Mouse (Mus musculus): ENCODE measurements around the gene Zbtb46. TPM values are rescaled to one million over a fixed set of nuclear protein-coding genes. Genes with fewer than 3 reads are reported as not detected.

The Zbtb46 gene
- polyA plus RNA-seq, 1 experiment = 1.6 TPM

DNA sequence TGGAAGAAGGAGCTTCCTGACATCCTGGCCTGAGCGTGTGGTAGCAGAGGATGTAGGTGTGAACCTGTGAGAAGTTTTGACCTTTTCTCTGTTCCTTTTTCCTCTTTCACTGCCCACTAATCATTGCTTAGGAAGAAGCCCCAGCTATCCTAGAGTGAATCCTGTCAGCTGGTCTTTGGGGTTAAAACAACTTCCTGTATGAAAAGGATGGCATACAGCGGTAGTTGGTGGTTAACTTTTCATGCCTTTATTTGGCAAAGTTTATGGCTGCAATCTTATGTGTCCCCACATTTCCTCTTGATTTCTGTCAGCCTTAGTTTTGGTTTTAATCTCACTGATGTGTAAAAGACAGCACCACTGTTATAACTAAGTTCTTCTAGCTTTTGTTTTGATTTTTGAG lies 82.0 kb downstream of the Zbtb46 start:
- DNase-seq (ENCODE audit: low read depth, low spot score) = no peak
- WGBS = 41% methylated on average over 2 of the region's 2 CpGs

- DNase-seq (ENCODE audit: low read depth, low spot score) = peak; percentile 16
- WGBS = 82% methylated on average over 2 of the region's 2 CpGs
Observed at GRCm38 (mm10) chr2:181375787-181376186, 83.4 kb downstream of the Zbtb46 start.

- 91% methylated on average over 5 of the region's 5 CpGs for WGBS
- no peak for DNase-seq (ENCODE audit: low read depth, low spot score)
Observed at GRCm38 (mm10) chr2:181370001-181370400, 89.2 kb downstream of the Zbtb46 start.

DNA sequence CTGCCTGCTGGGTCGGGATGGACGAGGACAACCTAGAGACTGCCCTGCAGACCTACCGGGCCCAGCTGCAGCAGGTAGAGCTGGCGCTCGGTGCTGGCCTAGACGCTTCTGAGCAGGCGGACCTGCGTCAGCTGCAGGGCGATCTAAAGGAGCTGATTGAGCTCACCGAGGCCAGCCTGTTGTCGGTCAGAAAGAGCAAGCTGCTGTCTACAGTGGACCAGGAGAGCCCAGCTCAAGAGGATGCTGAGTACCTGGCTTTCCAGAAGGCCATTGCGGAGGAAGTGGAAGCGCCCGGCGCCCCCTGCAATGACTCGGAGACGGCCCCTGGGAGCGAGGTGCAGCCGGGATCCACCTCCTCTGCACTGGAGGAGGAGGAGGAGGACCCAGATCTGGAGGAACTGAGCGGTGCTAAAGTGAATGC lies 93.6 kb downstream of the Zbtb46 start:
- WGBS = under 1% methylated on average over 20 of the region's 20 CpGs
- peak; percentile 13 for DNase-seq (ENCODE audit: low read depth, low spot score)

GRCm38 (mm10) chr2:181364860-181365596 lies 94.2 kb downstream of the Zbtb46 start, which contains the start of the genes Zgpat and Arfrp1:
TSS of gene Zgpat (plus strand) at chr2:181364928.
TSS of gene Arfrp1 (minus strand) at chr2:181365404.
- WGBS = under 1% methylated on average over 71 of the region's 71 CpGs
- peak; percentile 70 for DNase-seq (ENCODE audit: low read depth, low spot score)

DNA sequence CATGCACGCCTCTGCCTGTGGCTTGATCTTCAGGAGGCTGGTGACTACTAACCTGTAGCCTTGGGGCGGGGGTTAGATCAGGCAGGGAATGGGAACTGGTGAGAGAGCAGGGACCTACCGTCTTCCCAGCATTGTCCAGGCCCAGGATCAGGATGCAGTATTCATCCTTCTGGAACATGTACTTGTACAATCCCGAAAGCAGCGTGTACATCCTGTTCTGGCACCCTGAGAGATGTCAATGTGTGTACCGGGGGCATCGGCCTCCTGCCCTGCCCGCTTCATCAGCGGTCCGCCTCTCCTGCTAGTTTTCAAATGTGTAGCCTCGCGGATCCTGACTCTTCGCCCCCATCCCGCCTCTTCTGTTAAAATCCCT lies 94.8 kb downstream of the Zbtb46 start:
- no peak for DNase-seq (ENCODE audit: low read depth, low spot score)
- WGBS = 4% methylated on average over 14 of the region's 14 CpGs

DNA sequence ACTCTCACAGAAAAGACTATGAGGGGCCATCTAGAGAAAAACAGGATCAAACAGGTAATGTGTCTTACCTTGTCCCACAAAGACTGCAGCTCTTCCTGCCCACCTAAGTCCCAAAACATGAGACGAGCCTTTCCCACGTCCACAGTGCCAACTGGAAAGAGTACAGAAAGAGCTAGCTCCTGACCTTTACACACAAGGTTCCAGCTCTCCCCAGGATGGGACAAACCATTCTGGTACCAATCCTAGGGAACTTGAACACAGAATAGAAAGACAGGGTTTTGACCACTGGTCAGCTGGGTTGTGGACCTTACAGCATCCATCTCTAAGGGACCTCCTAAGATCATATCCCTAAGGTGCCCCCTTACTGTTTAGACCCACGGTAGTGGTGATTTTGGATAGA lies 95.3 kb downstream of the Zbtb46 start:
- WGBS = 80% methylated on average over 3 of the region's 3 CpGs
- no peak for DNase-seq (ENCODE audit: low read depth, low spot score)

- 86% methylated on average over 3 of the region's 3 CpGs for WGBS
- no peak for DNase-seq (ENCODE audit: low read depth, low spot score)
Observed at GRCm38 (mm10) chr2:181356780-181357179, 102.4 kb downstream of the Zbtb46 start.

DNA sequence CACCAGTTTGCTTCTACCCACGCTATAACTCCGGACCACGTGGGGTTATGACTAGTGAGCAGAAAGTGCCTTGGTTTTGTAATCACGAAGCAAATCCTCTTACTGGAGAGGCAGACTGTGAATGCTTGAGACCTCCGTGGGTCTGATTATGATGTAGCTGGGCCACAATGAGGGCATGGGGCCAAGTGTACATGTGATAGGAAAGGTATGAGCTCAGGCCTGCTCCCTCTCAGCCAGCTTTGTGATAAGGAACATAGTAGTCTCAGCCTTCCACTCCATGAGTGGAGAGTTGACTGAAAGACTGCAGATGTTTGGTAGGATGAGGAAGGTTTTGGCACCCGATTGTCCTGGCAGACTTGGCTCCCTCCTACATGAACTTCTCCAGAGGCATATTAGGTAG lies 116.5 kb downstream of the Zbtb46 start:
- 94% methylated on average over 6 of the region's 6 CpGs for WGBS

DNA sequence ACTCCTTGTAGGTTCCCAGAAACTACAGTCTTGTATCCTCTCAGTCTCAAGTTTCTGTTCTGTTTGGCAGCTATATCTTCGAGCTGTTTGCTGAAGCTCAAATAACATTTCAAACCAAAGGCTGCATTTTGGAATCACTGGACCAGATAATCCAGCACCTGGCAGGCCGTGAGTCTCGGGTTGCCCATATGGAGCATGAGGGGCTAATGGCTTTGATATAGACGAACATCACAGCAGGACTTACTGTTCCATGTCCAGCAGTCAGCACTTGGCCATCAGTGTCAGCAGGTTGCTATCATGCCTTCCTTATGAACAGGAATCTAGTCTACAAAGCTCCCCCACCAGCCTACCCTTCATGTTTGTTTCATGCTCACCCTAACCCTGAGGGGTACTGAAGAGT lies 118.8 kb downstream of the Zbtb46 start:
- 90% methylated on average over 4 of the region's 4 CpGs for WGBS

More for the DNA sequence above, 116.5 kb downstream of the Zbtb46 start:
- no peak for DNase-seq (ENCODE audit: low read depth, low spot score)

More for the DNA sequence above, 118.8 kb downstream of the Zbtb46 start:
- DNase-seq (ENCODE audit: low read depth, low spot score) = no peak

Other genes with a start within 250 kb of the Zbtb46 start
- 0.87 and 1.3 TPM in 2 replicates for gene Srms, start 246.2 kb downstream of the Zbtb46 start, polyA plus RNA-seq (2012; rRNA removed)
- gene Fndc11, start 239.4 kb downstream of the Zbtb46 start, polyA plus RNA-seq (2012; rRNA removed) = 0.32 and 0.77 TPM in 2 replicates
- 24.7 and 67.9 TPM in 2 replicates for gene Helz2, start 217.4 kb downstream of the Zbtb46 start, polyA plus RNA-seq (2012; rRNA removed)
- gene Gmeb2, start 171.4 kb downstream of the Zbtb46 start, polyA plus RNA-seq (2012; rRNA removed) = 17.5 and 24.8 TPM in 2 replicates
- gene Stmn3, start 144.9 kb downstream of the Zbtb46 start, polyA plus RNA-seq (2012; rRNA removed) = 2.8 and 4.3 TPM in 2 replicates
- 39.6 and 46.1 TPM in 2 replicates for gene Rtel1, start 139.7 kb downstream of the Zbtb46 start, polyA plus RNA-seq (2012; rRNA removed)
- 16.7 and 26.7 TPM in 2 replicates for gene Zgpat, start 94.5 kb downstream of the Zbtb46 start, polyA plus RNA-seq (2012; rRNA removed)
- 29.3 and 29.6 TPM in 2 replicates for gene Arfrp1, start 94.0 kb downstream of the Zbtb46 start, polyA plus RNA-seq (2012; rRNA removed)
- gene Lime1, start 79.3 kb downstream of the Zbtb46 start, polyA plus RNA-seq (2012; rRNA removed) = 37.6 and 48.7 TPM in 2 replicates
- 0.05 and 0.11 TPM in 2 replicates for gene Abhd16b, start 33.8 kb upstream of the Zbtb46 start, polyA plus RNA-seq (2012; rRNA removed)
- gene Tpd52l2, start 37.7 kb upstream of the Zbtb46 start, polyA plus RNA-seq (2012; rRNA removed) = 26.8 and 28.8 TPM in 2 replicates
- 38.0 and 53.9 TPM in 2 replicates for gene Dnajc5, start 61.1 kb upstream of the Zbtb46 start, polyA plus RNA-seq (2012; rRNA removed)
- gene Uckl1, start 125.5 kb upstream of the Zbtb46 start, polyA plus RNA-seq (2012; rRNA removed) = 132 and 189 TPM in 2 replicates
- gene Prpf6, start 132.4 kb upstream of the Zbtb46 start, polyA plus RNA-seq (2012; rRNA removed) = 12.2 and 16.0 TPM in 2 replicates
- 8.9 and 18.8 TPM in 2 replicates for gene Zfp512b, start 133.4 kb upstream of the Zbtb46 start, polyA plus RNA-seq (2012; rRNA removed)
- 23.4 and 28.4 TPM in 2 replicates for gene Samd10, start 139.8 kb upstream of the Zbtb46 start, polyA plus RNA-seq (2012; rRNA removed)
- gene Gm29797, start 197.6 kb upstream of the Zbtb46 start, polyA plus RNA-seq (2012; rRNA removed) = 0.20 and 0.33 TPM in 2 replicates
- 14.3 and 18.2 TPM in 2 replicates for gene Sox18, start 212.2 kb upstream of the Zbtb46 start, polyA plus RNA-seq (2012; rRNA removed)
- 4.5 and 5.0 TPM in 2 replicates for gene Tcea2, start 220.9 kb upstream of the Zbtb46 start, polyA plus RNA-seq (2012; rRNA removed)
- gene Rgs19, start 234.6 kb upstream of the Zbtb46 start, polyA plus RNA-seq (2012; rRNA removed) = 25.9 and 29.2 TPM in 2 replicates
- gene Lkaaear1, start 239.0 kb upstream of the Zbtb46 start, polyA plus RNA-seq (2012; rRNA removed) = not detected in 2 replicates